Mouse (Mus musculus): ENCODE results near the gene Lrrc74a. TPM values are rescaled to one million over a fixed set of nuclear protein-coding genes. Genes with fewer than 3 reads are reported as not detected.

The Lrrc74a gene
- polyA plus RNA-seq, 1 experiment from 2014 or later, result not detected

DNA sequence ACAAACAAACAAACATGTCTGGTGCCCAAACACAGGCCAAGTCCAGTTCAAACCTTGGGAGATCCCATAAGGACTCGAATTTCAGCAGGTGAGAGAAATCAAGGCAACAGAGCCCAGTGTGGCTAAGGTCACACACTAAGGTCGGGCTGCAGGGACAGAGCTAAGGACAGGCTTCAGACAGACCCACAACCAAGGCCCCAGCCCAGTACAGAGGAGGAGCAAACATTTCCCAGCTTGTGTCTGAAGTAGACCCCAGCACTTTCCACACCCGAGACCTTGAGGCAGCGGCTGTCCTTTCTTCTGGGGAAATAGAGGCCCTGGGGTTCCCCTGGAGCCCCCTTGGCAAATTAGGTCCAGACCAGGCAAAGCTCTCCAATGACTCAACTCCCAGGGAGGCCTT is 66.2 kb downstream of the Lrrc74a start:
- Histone ChIP-seq H3K27ac (peak overlapping the region; percentile 85), H3K9me3 (replicated peaks) (no peaks in the 10 kb centered on the region), H3K4me2 (peak overlapping the region; percentile 69), H3K4me1 (replicated peaks) (peaks cover 65% of the 10 kb centered on the region), H3K27me3 (peaks cover 17% of the 10 kb centered on the region), H3K4me3 (replicated peaks) (peak overlapping the region; percentile 40; the same call in 1 of the 2 replicates), H3K9ac (peak overlapping the region; percentile 45), H3K36me3 (no peaks in the 10 kb centered on the region)
- DNase-seq (no peak), ATAC-seq (ENCODE audit: low read depth) (no peak)
- WGBS (ENCODE audit: insufficient replicate concordance), result 22% methylated on average over 4 of the region's 4 CpGs

DNA sequence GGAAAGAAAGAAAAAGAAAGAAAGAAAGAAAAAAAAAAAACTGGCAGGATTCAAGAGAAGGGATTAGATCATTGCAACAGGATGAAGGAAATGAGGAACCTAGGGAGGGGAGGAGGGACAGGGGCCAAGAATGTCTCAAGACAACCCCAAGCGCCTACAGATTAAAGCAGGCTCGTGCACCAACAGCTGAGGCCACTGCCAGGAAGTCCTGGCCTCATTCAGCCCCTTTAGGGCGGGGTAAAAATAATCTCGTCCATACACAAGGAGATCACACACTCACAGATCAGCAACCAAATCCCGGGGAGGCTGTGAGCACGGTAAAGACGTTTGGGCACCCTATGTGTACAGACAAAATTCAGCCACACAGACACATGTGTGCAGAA is 66.6 kb downstream of the Lrrc74a start:
- H3K9me3 ChIP-seq (replicated peaks), result no peaks in the 10 kb centered on the region
- ATAC-seq (ENCODE audit: low read depth), result peak; percentile 83
- peak overlapping the region; percentile 69 for H3K4me2 ChIP-seq
- peak; percentile 67 for DNase-seq
- H3K4me1 ChIP-seq (replicated peaks), result peaks cover 61% of the 10 kb centered on the region
- under 1% methylated on average over 7 of the region's 7 CpGs for WGBS (ENCODE audit: insufficient replicate concordance)
- peak overlapping the region; percentile 56 for H3K9ac ChIP-seq
- peak overlapping the region; percentile 40 for H3K4me3 ChIP-seq (replicated peaks)
- peak overlapping the region; percentile 85 for H3K27ac ChIP-seq
- no peaks in the 10 kb centered on the region for H3K36me3 ChIP-seq
- H3K27me3 ChIP-seq, result peaks cover 21% of the 10 kb centered on the region

DNA sequence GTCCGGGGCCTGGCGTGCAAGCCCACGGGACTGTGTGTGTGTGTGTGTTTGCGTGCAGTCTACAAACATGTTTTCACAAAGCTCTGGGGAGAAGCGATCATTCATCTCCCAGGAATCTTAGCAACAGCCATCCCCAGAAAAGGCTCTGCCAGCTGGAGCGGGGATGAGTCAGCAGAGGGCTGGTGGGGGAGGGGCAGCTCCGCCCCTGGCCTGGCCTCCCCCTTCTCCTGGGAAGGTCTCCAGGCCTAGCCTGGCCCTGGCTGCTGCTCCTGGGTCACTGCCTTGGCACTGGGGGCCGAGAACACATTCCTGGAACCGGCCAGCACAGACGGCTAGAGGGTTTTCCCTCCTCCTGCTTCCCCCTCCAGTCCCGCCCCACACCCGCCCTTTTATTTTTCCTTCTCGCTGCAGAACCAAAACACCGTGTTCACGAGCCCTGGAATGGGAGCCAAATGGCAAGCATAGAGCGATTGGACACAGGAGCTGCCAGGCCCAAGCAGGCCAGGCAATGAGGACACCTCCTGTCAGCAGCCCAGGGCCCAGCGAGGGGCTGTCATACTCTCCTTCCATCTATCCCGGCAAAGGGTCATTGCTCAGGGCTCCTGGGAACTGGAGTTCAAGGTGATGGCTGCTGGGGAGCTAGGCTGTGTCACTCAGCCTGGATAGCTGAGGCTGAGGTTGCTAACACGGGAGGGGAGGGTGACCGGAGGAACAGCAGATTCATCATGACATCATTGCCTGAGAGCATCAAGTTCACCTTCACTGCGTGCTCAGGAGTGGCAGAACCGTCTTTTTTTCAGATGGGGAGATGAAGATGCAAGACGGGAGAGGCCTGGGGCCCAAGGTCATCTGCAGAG is 67.2 kb downstream of the Lrrc74a start:
- Histone ChIP-seq H3K36me3 (no peaks in the 10 kb centered on the region), H3K9me3 (replicated peaks) (no peaks in the 10 kb centered on the region), H3K4me1 (replicated peaks) (peaks cover 68% of the 10 kb centered on the region), H3K27ac (peak overlapping the region; percentile 85), H3K4me2 (peak overlapping the region; percentile 69), H3K4me3 (replicated peaks) (peak overlapping the region; percentile 40), H3K9ac (peak overlapping the region; percentile 56), H3K27me3 (peaks cover 27% of the 10 kb centered on the region)
- WGBS (ENCODE audit: insufficient replicate concordance), result 11% methylated on average over 23 of the region's 23 CpGs
- peak; percentile 61 for DNase-seq
- peak; percentile 67 for ATAC-seq (ENCODE audit: low read depth)

GRCm38 (mm10) chr12:86802005-86802671 is 68.0 kb downstream of the Lrrc74a start:
- no peaks in the 10 kb centered on the region for H3K9me3 ChIP-seq (replicated peaks)
- H3K4me1 ChIP-seq (replicated peaks), result peaks cover 72% of the 10 kb centered on the region
- H3K27me3 ChIP-seq, result peaks cover 34% of the 10 kb centered on the region
- no peaks in the 10 kb centered on the region for H3K36me3 ChIP-seq
- peak overlapping the region; percentile 69 for H3K4me2 ChIP-seq
- 17% methylated on average over 17 of the region's 17 CpGs for WGBS (ENCODE audit: insufficient replicate concordance)
- H3K27ac ChIP-seq, result peak overlapping the region; percentile 85
- peak overlapping the region; percentile 40; the same call in 1 of the 2 replicates for H3K4me3 ChIP-seq (replicated peaks)
- no peak for DNase-seq
- H3K9ac ChIP-seq, result peak overlapping the region; percentile 56
- ATAC-seq (ENCODE audit: low read depth), result no peak

- DNase-seq, result no peak
- Histone ChIP-seq H3K4me2 (no peak overlapping the region), H3K36me3 (no peaks in the 10 kb centered on the region), H3K9ac (no peak overlapping the region), H3K9me3 (replicated peaks) (no peaks in the 10 kb centered on the region), H3K27me3 (peaks cover 37% of the 10 kb centered on the region), H3K4me3 (replicated peaks) (no peak overlapping the region), H3K27ac (peak overlapping the region; percentile 47; the same call in 1 of the 2 replicates), H3K4me1 (replicated peaks) (peaks cover 69% of the 10 kb centered on the region)
- 35% methylated on average over 3 of the region's 3 CpGs for WGBS (ENCODE audit: insufficient replicate concordance)
- ATAC-seq (ENCODE audit: low read depth), result no peak
These were observed 68.7 kb downstream of the Lrrc74a start for GRCm38 (mm10) chr12:86802899-86803298.

DNA sequence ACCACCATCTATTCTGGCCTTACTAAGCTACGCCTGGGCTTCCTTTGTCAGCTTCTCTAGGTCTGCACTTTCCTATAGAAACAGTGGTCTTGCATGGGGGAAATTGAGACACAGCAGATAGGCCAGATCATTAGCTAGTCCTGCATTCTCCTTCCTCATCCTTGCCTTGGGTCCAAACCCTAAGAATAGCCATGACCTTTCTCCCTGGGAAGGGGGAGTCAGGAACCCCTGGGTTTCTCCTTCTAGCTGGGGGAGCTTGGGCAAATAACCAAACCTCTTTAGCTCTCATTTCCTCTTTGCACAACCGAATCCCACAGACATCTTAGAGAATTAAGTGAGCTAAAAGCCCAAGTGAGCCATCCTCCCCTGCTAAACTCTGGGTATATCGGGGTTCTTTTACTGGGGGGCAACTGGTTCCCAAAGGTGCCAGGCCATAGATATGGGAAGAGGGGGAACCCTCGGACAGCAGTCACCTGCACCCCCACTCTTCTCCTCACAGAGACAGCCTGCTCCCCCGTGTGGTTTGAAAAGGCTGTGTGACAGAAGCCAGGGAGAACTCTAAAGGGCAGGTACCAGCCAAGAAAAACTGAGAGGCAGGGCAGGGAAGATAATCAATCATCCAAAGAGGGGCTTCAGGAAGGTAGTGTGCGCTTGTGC is 69.6 kb downstream of the Lrrc74a start:
- Histone ChIP-seq H3K36me3 (no peaks in the 10 kb centered on the region), H3K9me3 (replicated peaks) (no peaks in the 10 kb centered on the region), H3K27me3 (peaks cover 40% of the 10 kb centered on the region), H3K4me1 (replicated peaks) (peaks cover 67% of the 10 kb centered on the region), H3K27ac (no peak overlapping the region), H3K4me2 (no peak overlapping the region), H3K9ac (no peak overlapping the region), H3K4me3 (replicated peaks) (no peak overlapping the region)
- 35% methylated on average over 6 of the region's 6 CpGs for WGBS (ENCODE audit: insufficient replicate concordance)
- no peak for DNase-seq
- ATAC-seq (ENCODE audit: low read depth), result no peak

DNA sequence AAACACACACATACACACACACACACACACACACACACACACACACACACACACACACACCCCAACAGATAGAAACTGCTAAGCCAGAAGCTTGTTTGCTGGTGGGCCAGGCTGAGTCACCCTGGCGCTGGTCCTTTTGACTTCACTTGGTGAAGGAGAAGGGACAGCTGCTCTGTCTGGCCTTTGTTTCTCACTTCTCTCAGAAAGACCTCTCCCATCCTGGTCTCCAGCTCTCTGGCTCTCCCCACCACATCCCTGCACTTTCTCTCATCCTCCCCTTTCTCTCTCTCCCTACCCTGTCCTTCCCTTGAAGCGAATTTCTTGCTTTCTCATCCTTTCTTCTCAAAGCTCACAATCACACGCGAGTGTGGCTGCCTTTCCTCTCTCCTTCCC is 70.1 kb downstream of the Lrrc74a start:
- H3K27me3 ChIP-seq, result peaks cover 41% of the 10 kb centered on the region
- WGBS (ENCODE audit: insufficient replicate concordance), result 39% methylated on average over 4 of the region's 4 CpGs
- H3K4me3 ChIP-seq (replicated peaks), result no peak overlapping the region
- H3K9me3 ChIP-seq (replicated peaks), result no peaks in the 10 kb centered on the region
- no peak for ATAC-seq (ENCODE audit: low read depth)
- no peak for DNase-seq
- no peak overlapping the region for H3K27ac ChIP-seq
- H3K9ac ChIP-seq, result no peak overlapping the region
- H3K4me2 ChIP-seq, result no peak overlapping the region
- H3K4me1 ChIP-seq (replicated peaks), result peaks cover 62% of the 10 kb centered on the region
- H3K36me3 ChIP-seq, result no peaks in the 10 kb centered on the region

- Histone ChIP-seq H3K4me2 (no peak overlapping the region), H3K4me3 (replicated peaks) (no peak overlapping the region), H3K9ac (no peak overlapping the region), H3K27ac (no peak overlapping the region), H3K36me3 (no peaks in the 10 kb centered on the region), H3K9me3 (replicated peaks) (no peaks in the 10 kb centered on the region), H3K27me3 (peaks cover 41% of the 10 kb centered on the region), H3K4me1 (replicated peaks) (peaks cover 56% of the 10 kb centered on the region)
- ATAC-seq (ENCODE audit: low read depth) (no peak), DNase-seq (no peak)
- 48% methylated on average over 2 of the region's 2 CpGs for WGBS (ENCODE audit: insufficient replicate concordance)
These were observed 70.7 kb downstream of the Lrrc74a start for GRCm38 (mm10) chr12:86804857-86805256.

DNA sequence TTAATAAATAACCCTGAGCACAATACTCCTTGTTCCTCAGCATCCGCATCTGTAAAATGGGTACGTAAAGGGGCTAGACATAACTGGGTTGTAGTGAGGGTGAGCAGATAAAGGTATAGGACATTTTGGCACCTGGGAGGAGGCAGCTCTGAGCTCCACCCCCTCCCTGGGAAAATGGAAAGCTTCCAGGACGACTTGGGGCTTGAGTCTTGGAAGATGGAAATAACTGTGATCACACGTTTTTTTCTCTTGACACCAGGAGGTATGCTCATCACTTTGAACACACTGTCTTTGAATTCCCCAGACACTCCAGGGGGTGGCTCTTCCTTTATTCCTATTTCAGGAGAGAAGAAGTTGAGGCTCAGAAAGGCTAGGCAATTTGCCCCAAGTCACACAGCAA is 71.1 kb downstream of the Lrrc74a start:
- Histone ChIP-seq H3K4me1 (replicated peaks) (peaks cover 54% of the 10 kb centered on the region), H3K27ac (no peak overlapping the region), H3K9me3 (replicated peaks) (no peaks in the 10 kb centered on the region), H3K36me3 (no peaks in the 10 kb centered on the region), H3K4me2 (no peak overlapping the region), H3K27me3 (peaks cover 41% of the 10 kb centered on the region), H3K4me3 (replicated peaks) (no peak overlapping the region), H3K9ac (no peak overlapping the region)
- DNase-seq, result no peak
- no peak for ATAC-seq (ENCODE audit: low read depth)
- WGBS (ENCODE audit: insufficient replicate concordance), result 53% methylated on average over 4 of the region's 4 CpGs

- Histone ChIP-seq H3K9me3 (replicated peaks) (no peaks in the 10 kb centered on the region), H3K4me1 (replicated peaks) (peaks cover 54% of the 10 kb centered on the region), H3K36me3 (no peaks in the 10 kb centered on the region), H3K4me3 (replicated peaks) (no peak overlapping the region), H3K4me2 (no peak overlapping the region), H3K27ac (no peak overlapping the region), H3K9ac (no peak overlapping the region), H3K27me3 (peaks cover 41% of the 10 kb centered on the region)
- ATAC-seq (ENCODE audit: low read depth), result no peak
- 24% methylated on average over 16 of the region's 20 CpGs for WGBS (ENCODE audit: insufficient replicate concordance)
- DNase-seq, result no peak
These were observed 72.1 kb downstream of the Lrrc74a start for GRCm38 (mm10) chr12:86806031-86806922.

Measured in liver, embryonic 13.5 days (tissue).